Mouse (Mus musculus) heart, postnatal 0 days (tissue): Measurements from ENCODE around the gene Ap1m1. TPM values are rescaled to one million over a fixed set of nuclear protein-coding genes. Genes with fewer than 3 reads are reported as not detected.

Experiments
- ATAC-seq: fragments of 200-750 bp; cut with Nextera tagmentation; 2 replicates; pipeline ENCODE4 v1.8.0; 2017; ENCODE audit warnings: low read depth, moderate number of reproducible peaks, moderate library complexity; ENCODE audit not compliant: insufficient read depth
- DNase-seq: peaks from one replicate; pipeline ENCODE4 v3.0.0-alpha.2; 2016; ENCODE audit warnings: low spot score
- H3K27ac ChIP-seq: fragments of 300-500 bp; sonication (generic); 2 replicates; pipeline ENCODE4 v1.5.1; 2014; ENCODE audit warnings: low read depth, mild to moderate bottlenecking
- H3K27me3 ChIP-seq: fragments of 300-500 bp; sonication (generic); 2 replicates; pipeline ENCODE4 v1.6.1; 2014; ENCODE audit warnings: low read length, mixed read lengths; ENCODE audit not compliant: control insufficient read depth, insufficient read depth
- H3K36me3 ChIP-seq: fragments of 300-500 bp; sonication (generic); replicated peaks from 2 replicates; pipeline ENCODE4 v1.6.1; 2014; ENCODE audit warnings: low read length, mixed read lengths; ENCODE audit not compliant: control insufficient read depth, insufficient read depth
- H3K4me1 ChIP-seq: fragments of 300-500 bp; sonication (generic); 2 replicates; pipeline ENCODE4 v1.6.1; 2014; ENCODE audit warnings: antibody characterized with exemption; ENCODE audit not compliant: control insufficient read depth, insufficient read depth
- H3K4me2 ChIP-seq: fragments of 300-500 bp; sonication (generic); 2 replicates; pipeline ENCODE4 v1.6.1; 2014; ENCODE audit warnings: low read depth, mild to moderate bottlenecking, low read length, moderate library complexity
- H3K4me3 ChIP-seq: fragments of 300-500 bp; sonication (generic); 2 replicates; pipeline ENCODE4 v1.5.1; 2014; ENCODE audit warnings: low read depth, low read length
- H3K9ac ChIP-seq: fragments of 300-500 bp; sonication (generic); replicated peaks from 2 replicates; pipeline ENCODE4 v1.6.1; 2014; ENCODE audit warnings: low read depth, low read length, mixed read lengths
- H3K9me3 ChIP-seq: fragments of 300-500 bp; sonication (generic); replicated peaks from 2 replicates; pipeline ENCODE4 v1.6.1; 2016; ENCODE audit warnings: low read length; ENCODE audit not compliant: control insufficient read depth
- CTCF ChIP-seq: IDR thresholded peaks from 2 replicates; pipeline ENCODE4 v1.5.1; 2016; ENCODE audit warnings: antibody characterized with exemption, control low read depth, low read depth
- EP300 ChIP-seq: IDR thresholded peaks from 2 replicates; pipeline ENCODE4 v1.6.1; 2016; ENCODE audit warnings: antibody characterized with exemption, low read depth
- WGBS: fragments of 180-500 bp; shearing (Covaris S2); extraction: QIAGEN DNeasy Blood & Tissue Kit; methylation state at CpG from one replicate; pipeline ENCODE4 v1.1.7; 2014; 5-methylcytosine and 5-hydroxymethylcytosine counted together
- polyA plus RNA-seq: library from polyadenylated mRNA; unstranded; fragments of >200 nt; fragmentation: Nextera tagmentation; extraction: Ambion mirVana; gene quantifications from 2 replicates; pipeline ENCODE4 v1.2.1, GENCODE M21; 2015
- total RNA-seq: library from RNA; depleted of rRNA; stranded (reverse); fragments of >200 nt; gene quantifications from 2 replicates; pipeline ENCODE4 v1.2.3, GENCODE M21; 2014; ENCODE audit warnings: low replicate concordance; rRNA removed

Gene Ap1m1
- total and polyA plus RNA-seq, 2 experiments from 2014 or later = 36.1 to 83.4 TPM

- TF ChIP-seq CTCF (no peak), EP300 (no peak)
- Histone ChIP-seq H3K27ac (no peak overlapping the region), H3K4me1 (peaks cover 12% of the 10 kb centered on the region), H3K27me3 (no peaks in the 10 kb centered on the region), H3K4me2 (no peak overlapping the region), H3K9ac (no peak overlapping the region), H3K9me3 (no peaks in the 10 kb centered on the region), H3K36me3 (no peaks in the 10 kb centered on the region), H3K4me3 (no peak overlapping the region)
- no peak for ATAC-seq
- WGBS = 87% methylated on average over 5 of the region's 5 CpGs
- no peak for DNase-seq
Observed at GRCm38 (mm10) chr8:72306913-72307312, 67.1 kb downstream of the Ap1m1 start.

Other genes starting within 250 kb of the Ap1m1 start
- gene Cyp4f18, start 230.4 kb upstream of the Ap1m1 start, total RNA-seq = 1.1 and 2.4 TPM in 2 replicates
- 0.97 and 1.3 TPM in 2 replicates for gene Cyp4f18, start 230.4 kb upstream of the Ap1m1 start, polyA plus RNA-seq
- not detected in 2 replicates for gene Olfr372, start 198.8 kb upstream of the Ap1m1 start, total RNA-seq
- gene Olfr372, start 198.8 kb upstream of the Ap1m1 start, polyA plus RNA-seq = not detected in 2 replicates
- not detected in 2 replicates for gene Olfr373, start 156.8 kb upstream of the Ap1m1 start, total RNA-seq
- gene Olfr373, start 156.8 kb upstream of the Ap1m1 start, polyA plus RNA-seq = not detected in 2 replicates
- not detected in 2 replicates for gene Olfr374, start 133.0 kb upstream of the Ap1m1 start, total RNA-seq
- gene Olfr374, start 133.0 kb upstream of the Ap1m1 start, polyA plus RNA-seq = 0.01 TPM in 1 of 2 replicates, not detected in the other
- gene Tpm4, start 105.0 kb upstream of the Ap1m1 start, total RNA-seq = 179 and 195 TPM in 2 replicates
- gene Tpm4, start 105.0 kb upstream of the Ap1m1 start, polyA plus RNA-seq = 222 and 224 TPM in 2 replicates
- gene Rab8a, start 78.8 kb upstream of the Ap1m1 start, total RNA-seq = 32.2 and 33.9 TPM in 2 replicates
- 50.8 and 51.2 TPM in 2 replicates for gene Rab8a, start 78.8 kb upstream of the Ap1m1 start, polyA plus RNA-seq
- not detected in 2 replicates for gene Hsh2d, start 50.4 kb upstream of the Ap1m1 start, total RNA-seq
- gene Hsh2d, start 50.4 kb upstream of the Ap1m1 start, polyA plus RNA-seq = 0.05 and 0.12 TPM in 2 replicates
- gene Cib3, start 27.2 kb upstream of the Ap1m1 start, total RNA-seq = not detected in 2 replicates
- not detected in 2 replicates for gene Cib3, start 27.2 kb upstream of the Ap1m1 start, polyA plus RNA-seq
- gene Gm11034, start 26.4 kb upstream of the Ap1m1 start, total RNA-seq = not detected in 2 replicates
- not detected in 2 replicates for gene Gm11034, start 26.4 kb upstream of the Ap1m1 start, polyA plus RNA-seq
- 30.1 and 45.4 TPM in 2 replicates for gene Fam32a, start 20.3 kb upstream of the Ap1m1 start, total RNA-seq
- 32.0 and 37.1 TPM in 2 replicates for gene Fam32a, start 20.3 kb upstream of the Ap1m1 start, polyA plus RNA-seq
- 0.15 and 3.0 TPM in 2 replicates for gene Gm10282, start 65.2 kb downstream of the Ap1m1 start, total RNA-seq
- gene Gm10282, start 65.2 kb downstream of the Ap1m1 start, polyA plus RNA-seq = 8.4 and 10.0 TPM in 2 replicates
- 21.9 and 32.9 TPM in 2 replicates for gene Klf2, start 79.0 kb downstream of the Ap1m1 start, total RNA-seq
- 17.7 and 21.3 TPM in 2 replicates for gene Klf2, start 79.0 kb downstream of the Ap1m1 start, polyA plus RNA-seq
- gene Eps15l1, start 181.4 kb downstream of the Ap1m1 start, total RNA-seq = 33.0 and 52.7 TPM in 2 replicates
- 23.2 and 24.9 TPM in 2 replicates for gene Eps15l1, start 181.4 kb downstream of the Ap1m1 start, polyA plus RNA-seq
- gene Calr3, start 203.9 kb downstream of the Ap1m1 start, total RNA-seq = 0.58 TPM in 1 of 2 replicates, not detected in the other
- gene Calr3, start 203.9 kb downstream of the Ap1m1 start, polyA plus RNA-seq = 2.9 and 3.2 TPM in 2 replicates
- 2.7 and 10.8 TPM in 2 replicates for gene 1700030K09Rik, start 203.9 kb downstream of the Ap1m1 start, total RNA-seq
- 5.7 and 5.9 TPM in 2 replicates for gene 1700030K09Rik, start 203.9 kb downstream of the Ap1m1 start, polyA plus RNA-seq
- 17.0 and 26.4 TPM in 2 replicates for gene Cherp, start 235.2 kb downstream of the Ap1m1 start, total RNA-seq
- gene Cherp, start 235.2 kb downstream of the Ap1m1 start, polyA plus RNA-seq = 15.8 and 16.0 TPM in 2 replicates